ENCODE assay signal across 8 mouse cellular contexts in genomic region chr17:35868165-35868820, GRCm38 (mm10). TPM values are rescaled to one million over a fixed set of nuclear protein-coding genes. Genes with fewer than 3 reads are reported as not detected.
DNase-seq lines count a peak whose midpoint lies in the region; ATAC-seq and TF ChIP-seq lines count a peak whose summit lies in the region.

No protein-coding gene starts in this region.

- peak overlapping the region; percentile 62 for H3K9ac ChIP-seq in liver, embryonic 12.5 days

- H3K4me2 ChIP-seq in liver, embryonic 12.5 days = peak overlapping the region; percentile 91

- H3K27me3 ChIP-seq in embryonic facial prominence, embryonic 10.5 days (replicated peaks; ENCODE audit: low read depth, poor library complexity, severe bottlenecking) = no peaks in the 10 kb centered on the region
- H3K27me3 ChIP-seq in hindbrain, embryonic 10.5 days (ENCODE audit: insufficient read depth, poor library complexity, severe bottlenecking) = 0 out of 2 replicates have a peak, but pooled peaks cover 4% of the 10 kb centered on the region
- peaks cover 64% of the 10 kb centered on the region for H3K27me3 ChIP-seq in liver, embryonic 12.5 days (replicated peaks)

- peak overlapping the region; percentile 88 for H3K27ac ChIP-seq in layer of hippocampus, adult 2 months
- peak overlapping the region; percentile 95 for H3K27ac ChIP-seq in embryonic facial prominence, embryonic 10.5 days (replicated peaks)
- H3K27ac ChIP-seq in hindbrain, embryonic 10.5 days = peak overlapping the region; percentile 99
- peak overlapping the region; percentile 78 for H3K27ac ChIP-seq in liver, embryonic 12.5 days

- no peak for TF ChIP-seq CTCF in layer of hippocampus, adult 2 months (conservative IDR thresholded peaks at IDR 0.05)

- H3K4me3 ChIP-seq in layer of hippocampus, adult 2 months = peak overlapping the region; percentile 73
- H3K4me3 ChIP-seq in embryonic facial prominence, embryonic 10.5 days = peak overlapping the region; percentile 63
- peak overlapping the region; percentile 83 for H3K4me3 ChIP-seq in hindbrain, embryonic 10.5 days
- H3K4me3 ChIP-seq in liver, embryonic 12.5 days = peak overlapping the region; percentile 61

- 28% methylated on average over 17 of the region's 17 CpGs for WGBS in embryonic facial prominence, embryonic 10.5 days
- WGBS in hindbrain, embryonic 10.5 days = 33% methylated on average over 17 of the region's 17 CpGs
- 15% methylated on average over 17 of the region's 17 CpGs for WGBS in liver, embryonic 12.5 days (ENCODE audit: insufficient replicate concordance)

- H3K4me1 ChIP-seq in embryonic facial prominence, embryonic 10.5 days = peaks cover 74% of the 10 kb centered on the region
- H3K4me1 ChIP-seq in hindbrain, embryonic 10.5 days (replicated peaks) = peaks cover 87% of the 10 kb centered on the region
- peaks cover 83% of the 10 kb centered on the region for H3K4me1 ChIP-seq in liver, embryonic 12.5 days

- DNase-seq in layer of hippocampus, adult 2 months (ENCODE audit: low spot score in 2 of 2) = no peak
- DNase-seq in layer of hippocampus, adult 9-10 months (ENCODE audit: low spot score) = no peak
- DNase-seq in embryonic facial prominence, embryonic 10.5 days (ENCODE audit: low spot score) = peak; percentile 39
- no peak for DNase-seq in hindbrain, embryonic 10.5 days (ENCODE audit: low spot score)
- DNase-seq in neural tube, embryonic 10.5 days (ENCODE audit: extremely low spot score, low spot score) = peak; percentile 18
- DNase-seq in MN1 (ENCODE audit: low spot score) = no peak
- no peak for DNase-seq in cerebellum, adult 9-11 months

- no peak for ATAC-seq in liver, embryonic 12.5 days

- peaks cover 57% of the 10 kb centered on the region for H3K36me3 ChIP-seq in embryonic facial prominence, embryonic 10.5 days (replicated peaks)
- H3K36me3 ChIP-seq in hindbrain, embryonic 10.5 days = peaks cover 63% of the 10 kb centered on the region
- H3K36me3 ChIP-seq in liver, embryonic 12.5 days = peaks cover 7% of the 10 kb centered on the region

- peaks cover 5% of the 10 kb centered on the region for H3K9me3 ChIP-seq in embryonic facial prominence, embryonic 10.5 days
- H3K9me3 ChIP-seq in hindbrain, embryonic 10.5 days = peaks cover 7% of the 10 kb centered on the region; the same call in 1 of the 2 replicates
- peaks cover 6% of the 10 kb centered on the region; the same call in 1 of the 2 replicates for H3K9me3 ChIP-seq in liver, embryonic 12.5 days (replicated peaks)

RNA-seq across cellular contexts. Expression of gene Ppp1r18, which starts 2.9 kb away (rescaled TPM):
- total RNA-seq in layer of hippocampus, adult 2 months (2021) = 1 to 10 TPM; 8.7 to 9.8 TPM
- polyA plus RNA-seq in embryonic facial prominence, embryonic 10.5 days (2016; fragmentation: Nextera tagmentation; extraction: Ambion mirVana) = 27.4 and 29.7 TPM in 2 replicates
- 29.6 and 32.2 TPM in 2 replicates for polyA plus RNA-seq in hindbrain, embryonic 10.5 days (2016; fragmentation: Nextera tagmentation; extraction: Ambion mirVana)
- polyA plus RNA-seq in liver, embryonic 12.5 days (2016; fragmentation: Nextera tagmentation; extraction: Ambion mirVana) = 11.9 and 12.6 TPM in 2 replicates

RNA-seq across cellular contexts. Expression of gene Nrm, which starts 7.2 kb away (rescaled TPM):
- total RNA-seq in layer of hippocampus, adult 2 months (2021) = 1 to 10 TPM; 1.7 to 1.8 TPM
- polyA plus RNA-seq in embryonic facial prominence, embryonic 10.5 days (2016; fragmentation: Nextera tagmentation; extraction: Ambion mirVana) = 64.6 and 65.1 TPM in 2 replicates
- polyA plus RNA-seq in hindbrain, embryonic 10.5 days (2016; fragmentation: Nextera tagmentation; extraction: Ambion mirVana) = 70.1 and 75.9 TPM in 2 replicates
- 29.5 and 29.8 TPM in 2 replicates for polyA plus RNA-seq in liver, embryonic 12.5 days (2016; fragmentation: Nextera tagmentation; extraction: Ambion mirVana)

RNA-seq across cellular contexts. Expression of gene Dhx16, which starts 11.3 kb away (rescaled TPM):
- 10 to 100 TPM; 28.1 to 31.3 TPM for total RNA-seq in layer of hippocampus, adult 2 months (2021)
- 52.6 and 60.7 TPM in 2 replicates for polyA plus RNA-seq in embryonic facial prominence, embryonic 10.5 days (2016; fragmentation: Nextera tagmentation; extraction: Ambion mirVana)
- 53.0 and 58.9 TPM in 2 replicates for polyA plus RNA-seq in hindbrain, embryonic 10.5 days (2016; fragmentation: Nextera tagmentation; extraction: Ambion mirVana)
- polyA plus RNA-seq in liver, embryonic 12.5 days (2016; fragmentation: Nextera tagmentation; extraction: Ambion mirVana) = 50.7 and 52.8 TPM in 2 replicates

RNA-seq across cellular contexts. Expression of gene Mdc1, which starts 27.0 kb away (rescaled TPM):
- 10 to 100 TPM; 16.9 to 18.4 TPM for total RNA-seq in layer of hippocampus, adult 2 months (2021)
- 18.4 and 21.2 TPM in 2 replicates for polyA plus RNA-seq in embryonic facial prominence, embryonic 10.5 days (2016; fragmentation: Nextera tagmentation; extraction: Ambion mirVana)
- 18.3 and 20.7 TPM in 2 replicates for polyA plus RNA-seq in hindbrain, embryonic 10.5 days (2016; fragmentation: Nextera tagmentation; extraction: Ambion mirVana)
- polyA plus RNA-seq in liver, embryonic 12.5 days (2016; fragmentation: Nextera tagmentation; extraction: Ambion mirVana) = 14.2 and 15.0 TPM in 2 replicates

RNA-seq across cellular contexts. Expression of gene 2310061I04Rik, which starts 28.9 kb away (rescaled TPM):
- total RNA-seq in layer of hippocampus, adult 2 months (2021) = 10 to 100 TPM; 53.4 to 62.4 TPM
- 27.5 and 28.6 TPM in 2 replicates for polyA plus RNA-seq in embryonic facial prominence, embryonic 10.5 days (2016; fragmentation: Nextera tagmentation; extraction: Ambion mirVana)
- 27.7 and 29.7 TPM in 2 replicates for polyA plus RNA-seq in hindbrain, embryonic 10.5 days (2016; fragmentation: Nextera tagmentation; extraction: Ambion mirVana)
- 20.2 and 20.9 TPM in 2 replicates for polyA plus RNA-seq in liver, embryonic 12.5 days (2016; fragmentation: Nextera tagmentation; extraction: Ambion mirVana)

Comparison
In these comparisons a context has a peak if more than half of its experiments do, and no peak if none do; other contexts are left out.
1. DNase-seq: peak in embryonic facial prominence, embryonic 10.5 days (single experiment) and neural tube, embryonic 10.5 days (single experiment); none in layer of hippocampus, adult 2 months (0 of 2), layer of hippocampus, adult 9-10 months (single experiment), hindbrain, embryonic 10.5 days (single experiment), MN1 (single experiment) and cerebellum, adult 9-11 months (single experiment).
2. Peak in every context shown above with its lines, with median percentiles within 50 percentile points of each other: H3K27ac ChIP-seq and H3K4me3 ChIP-seq.